Mouse (Mus musculus) midbrain, embryonic 13.5 days (tissue): ENCODE data around the gene Kras. TPM values are rescaled to one million over a fixed set of nuclear protein-coding genes. Genes with fewer than 3 reads are reported as not detected.

Experiments
- ATAC-seq: fragments of 200-750 bp; cut with Nextera tagmentation; 2 replicates; pipeline ENCODE4 v1.8.0; 2017; ENCODE audit warnings: mild to moderate bottlenecking, moderate TSS enrichment, moderate library complexity
- H3K27ac ChIP-seq: fragments of 300-500 bp; sonication (generic); 2 replicates; pipeline ENCODE4 v1.5.1; 2015; ENCODE audit warnings: inconsistent platforms, mild to moderate bottlenecking, moderate library complexity
- H3K27me3 ChIP-seq: fragments of 300-500 bp; sonication (generic); 2 replicates; pipeline ENCODE4 v1.6.1; 2015; ENCODE audit warnings: mild to moderate bottlenecking, inconsistent platforms
- H3K36me3 ChIP-seq: fragments of 300-500 bp; sonication (generic); 2 replicates; pipeline ENCODE4 v1.6.1; 2015; ENCODE audit warnings: mild to moderate bottlenecking, inconsistent platforms
- H3K4me1 ChIP-seq: fragments of 300-500 bp; sonication (generic); replicated peaks from 2 replicates; pipeline ENCODE4 v1.6.1; 2015; ENCODE audit warnings: inconsistent platforms
- H3K4me2 ChIP-seq: fragments of 300-500 bp; sonication (generic); replicated peaks from 2 replicates; pipeline ENCODE4 v1.6.1; 2015; ENCODE audit warnings: moderate library complexity, mild to moderate bottlenecking, inconsistent platforms
- H3K4me3 ChIP-seq: fragments of 300-500 bp; sonication (generic); replicated peaks from 2 replicates; pipeline ENCODE4 v1.5.1; 2015; ENCODE audit warnings: mild to moderate bottlenecking, inconsistent platforms
- H3K9ac ChIP-seq: fragments of 300-500 bp; sonication (generic); replicated peaks from 2 replicates; pipeline ENCODE4 v1.6.1; 2015; ENCODE audit warnings: mild to moderate bottlenecking, inconsistent platforms
- H3K9me3 ChIP-seq: fragments of 300-500 bp; sonication (generic); 2 replicates; pipeline ENCODE4 v1.6.1; 2016; ENCODE audit warnings: mild to moderate bottlenecking, inconsistent platforms
- WGBS: fragments of 180-500 bp; shearing (Covaris S2); methylation state at CpG from one replicate; pipeline ENCODE4 v1.1.7; 2015; 5-methylcytosine and 5-hydroxymethylcytosine counted together
- polyA plus RNA-seq: library from polyadenylated mRNA; unstranded; fragments of >200 nt; fragmentation: Nextera tagmentation; extraction: Ambion mirVana; gene quantifications from 2 replicates; pipeline ENCODE4 v1.2.1, GENCODE M21; 2015

The Kras gene
- polyA plus RNA-seq, 1 experiment from 2014 or later, result 92.3 TPM

GRCm38 (mm10) chr6:145205142-145205541, 44.9 kb downstream of the Kras start:
- H3K4me2 ChIP-seq, result no peak overlapping the region

GRCm38 (mm10) chr6:145204440-145204839, 45.6 kb downstream of the Kras start:
- Histone ChIP-seq H3K27me3 (no peaks in the 10 kb centered on the region), H3K36me3 (no peaks in the 10 kb centered on the region), H3K9me3 (no peaks in the 10 kb centered on the region), H3K9ac (no peak overlapping the region), H3K4me2 (no peak overlapping the region), H3K4me3 (no peak overlapping the region), H3K27ac (no peak overlapping the region), H3K4me1 (no peaks in the 10 kb centered on the region)
- no peak for ATAC-seq
- 92% methylated on average over 6 of the region's 6 CpGs for WGBS

More at GRCm38 (mm10) chr6:145205142-145205541, 44.9 kb downstream of the Kras start:
- H3K27me3 ChIP-seq, result no peaks in the 10 kb centered on the region
- 76% methylated on average over 10 of the region's 10 CpGs for WGBS
- H3K27ac ChIP-seq, result no peak overlapping the region
- H3K9me3 ChIP-seq, result no peaks in the 10 kb centered on the region
- H3K4me3 ChIP-seq, result no peak overlapping the region
- H3K36me3 ChIP-seq, result no peaks in the 10 kb centered on the region
- H3K4me1 ChIP-seq, result peaks cover 4% of the 10 kb centered on the region
- ATAC-seq, result no peak
- H3K9ac ChIP-seq, result no peak overlapping the region

GRCm38 (mm10) chr6:145202432-145203125, 47.5 kb downstream of the Kras start:
- Histone ChIP-seq H3K4me3 (no peak overlapping the region), H3K9ac (0 out of 2 replicates have a peak overlapping the region, but pooled peaks have one; percentile 3), H3K36me3 (no peaks in the 10 kb centered on the region), H3K4me2 (no peak overlapping the region), H3K27me3 (no peaks in the 10 kb centered on the region), H3K27ac (no peak overlapping the region), H3K9me3 (no peaks in the 10 kb centered on the region), H3K4me1 (no peaks in the 10 kb centered on the region)
- no peak for ATAC-seq
- WGBS, result 85% methylated on average over 13 of the region's 13 CpGs

GRCm38 (mm10) chr6:145197949-145198686, 51.9 kb downstream of the Kras start:
- H3K36me3 ChIP-seq, result no peaks in the 10 kb centered on the region
- H3K9ac ChIP-seq, result no peak overlapping the region
- H3K9me3 ChIP-seq, result no peaks in the 10 kb centered on the region
- H3K4me3 ChIP-seq, result no peak overlapping the region
- ATAC-seq, result no peak
- H3K4me1 ChIP-seq, result no peaks in the 10 kb centered on the region
- 95% methylated on average over 8 of the region's 8 CpGs for WGBS
- H3K27ac ChIP-seq, result no peak overlapping the region
- H3K4me2 ChIP-seq, result no peak overlapping the region
- no peaks in the 10 kb centered on the region for H3K27me3 ChIP-seq

- no peak overlapping the region for H3K4me2 ChIP-seq
- H3K27me3 ChIP-seq, result no peaks in the 10 kb centered on the region
- H3K27ac ChIP-seq, result no peak overlapping the region
- no peak for ATAC-seq
- H3K36me3 ChIP-seq, result no peaks in the 10 kb centered on the region
- H3K9me3 ChIP-seq, result no peaks in the 10 kb centered on the region
- H3K4me1 ChIP-seq, result no peaks in the 10 kb centered on the region
- 88% methylated on average over 11 of the region's 11 CpGs for WGBS
- H3K4me3 ChIP-seq, result no peak overlapping the region
- H3K9ac ChIP-seq, result no peak overlapping the region
These were observed 56.6 kb downstream of the Kras start for GRCm38 (mm10) chr6:145193446-145193845.

- no peaks in the 10 kb centered on the region for H3K9me3 ChIP-seq
- H3K27ac ChIP-seq, result no peak overlapping the region
- H3K4me3 ChIP-seq, result no peak overlapping the region
- no peaks in the 10 kb centered on the region for H3K27me3 ChIP-seq
- 93% methylated on average over 3 of the region's 3 CpGs for WGBS
- H3K4me2 ChIP-seq, result no peak overlapping the region
- no peaks in the 10 kb centered on the region for H3K36me3 ChIP-seq
- ATAC-seq, result no peak
- H3K9ac ChIP-seq, result no peak overlapping the region
- no peaks in the 10 kb centered on the region for H3K4me1 ChIP-seq
These were observed 57.0 kb downstream of the Kras start for GRCm38 (mm10) chr6:145193038-145193437.

- Histone ChIP-seq H3K4me1 (no peaks in the 10 kb centered on the region), H3K4me2 (peak overlapping the region; percentile 42), H3K9ac (no peak overlapping the region), H3K36me3 (no peaks in the 10 kb centered on the region), H3K27ac (peak overlapping the region; percentile 35; the same call in 1 of the 2 replicates), H3K4me3 (peak overlapping the region; percentile 27), H3K27me3 (no peaks in the 10 kb centered on the region), H3K9me3 (no peaks in the 10 kb centered on the region)
- WGBS, result 60% methylated on average over 27 of the region's 27 CpGs
- peak; percentile 71 for ATAC-seq
These were observed 62.6 kb downstream of the Kras start for GRCm38 (mm10) chr6:145187093-145188088.

- ATAC-seq, result no peak
- no peak overlapping the region for H3K4me2 ChIP-seq
- H3K27ac ChIP-seq, result no peak overlapping the region
- no peaks in the 10 kb centered on the region for H3K4me1 ChIP-seq
- H3K9me3 ChIP-seq, result no peaks in the 10 kb centered on the region
- H3K4me3 ChIP-seq, result no peak overlapping the region
- no peaks in the 10 kb centered on the region for H3K36me3 ChIP-seq
- no peaks in the 10 kb centered on the region for H3K27me3 ChIP-seq
- 87% methylated on average over 1 of the region's 1 CpGs for WGBS
- H3K9ac ChIP-seq, result no peak overlapping the region
These were observed 63.9 kb downstream of the Kras start for GRCm38 (mm10) chr6:145186096-145186495.

GRCm38 (mm10) chr6:145182044-145182443, 68.0 kb downstream of the Kras start:
- no peak for ATAC-seq
- Histone ChIP-seq H3K9me3 (no peaks in the 10 kb centered on the region), H3K9ac (no peak overlapping the region), H3K4me2 (no peak overlapping the region), H3K36me3 (no peaks in the 10 kb centered on the region), H3K27ac (no peak overlapping the region), H3K4me1 (no peaks in the 10 kb centered on the region), H3K4me3 (no peak overlapping the region), H3K27me3 (peaks cover 5% of the 10 kb centered on the region; the same call in 1 of the 2 replicates)
- WGBS, result 85% methylated on average over 8 of the region's 8 CpGs

- Histone ChIP-seq H3K4me2 (no peak overlapping the region), H3K27me3 (peaks cover 22% of the 10 kb centered on the region), H3K9me3 (no peaks in the 10 kb centered on the region), H3K9ac (no peak overlapping the region), H3K27ac (no peak overlapping the region), H3K4me3 (no peak overlapping the region), H3K4me1 (peaks cover 4% of the 10 kb centered on the region), H3K36me3 (no peaks in the 10 kb centered on the region)
- 24% methylated on average over 6 of the region's 6 CpGs for WGBS
- no peak; the same call in 1 of the 2 replicates for ATAC-seq
These were observed 70.4 kb downstream of the Kras start for GRCm38 (mm10) chr6:145179665-145180064.

- Histone ChIP-seq H3K4me1 (peaks cover 25% of the 10 kb centered on the region), H3K9ac (no peak overlapping the region), H3K4me2 (no peak overlapping the region), H3K27ac (no peak overlapping the region), H3K36me3 (no peaks in the 10 kb centered on the region), H3K4me3 (no peak overlapping the region), H3K27me3 (peaks cover 22% of the 10 kb centered on the region), H3K9me3 (no peaks in the 10 kb centered on the region)
- 55% methylated on average over 10 of the region's 10 CpGs for WGBS
- no peak for ATAC-seq
These were observed 73.6 kb downstream of the Kras start for GRCm38 (mm10) chr6:145176474-145176873.
